Mouse (Mus musculus) thymus, postnatal 25 days (tissue): ENCODE measurements at regions not wholly inside any gene's neighbourhood (a gene's known extent, or its start where the extent isn't known, plus 50 kb on each side); places are given as distances from the start of the nearest gene placed in this dataset.
A peak's percentile ranks its signal among the peaks of the same experiment; 100 is the strongest.

Experiments used
- DNase-seq: peaks from one replicate; pipeline ENCODE4 v3.0.0; 2022

DNA sequence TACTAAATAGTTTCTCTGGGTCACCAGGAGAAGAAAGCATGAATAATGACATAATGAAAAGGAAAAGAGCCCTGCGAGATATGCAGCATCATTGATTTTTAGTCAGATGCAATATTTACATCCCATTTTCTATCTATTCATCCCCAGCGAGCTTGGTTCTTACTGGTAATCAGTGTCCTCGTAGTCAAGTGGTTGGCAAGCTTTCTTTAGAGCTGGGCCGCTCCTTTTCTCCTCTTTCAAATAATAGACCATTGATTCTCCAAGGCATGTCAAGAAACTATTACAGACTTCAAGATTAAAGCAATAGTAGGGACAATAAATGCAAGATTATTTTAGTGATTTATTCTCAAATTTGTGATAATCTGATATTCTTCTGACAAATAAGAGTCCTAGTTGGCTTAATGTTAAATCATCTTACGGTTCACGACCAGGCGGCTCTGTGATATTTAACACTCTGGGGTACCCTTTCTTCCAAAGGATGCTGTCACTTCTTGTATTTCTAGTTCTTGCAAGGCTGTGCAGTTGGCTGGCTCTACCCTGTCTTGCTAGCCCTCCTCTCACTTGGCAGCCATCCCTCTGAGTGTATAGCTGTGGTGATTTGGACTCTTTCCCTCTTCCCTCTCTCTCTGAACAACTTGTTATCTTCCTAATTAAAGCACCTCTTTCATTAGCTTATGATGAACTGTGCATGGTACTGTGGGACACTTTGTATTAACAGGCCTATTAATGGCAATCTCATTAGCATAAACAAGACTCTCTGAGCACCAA, 185.6 kb upstream of the Usp25 start:
- DNase-seq, result no peak

DNA sequence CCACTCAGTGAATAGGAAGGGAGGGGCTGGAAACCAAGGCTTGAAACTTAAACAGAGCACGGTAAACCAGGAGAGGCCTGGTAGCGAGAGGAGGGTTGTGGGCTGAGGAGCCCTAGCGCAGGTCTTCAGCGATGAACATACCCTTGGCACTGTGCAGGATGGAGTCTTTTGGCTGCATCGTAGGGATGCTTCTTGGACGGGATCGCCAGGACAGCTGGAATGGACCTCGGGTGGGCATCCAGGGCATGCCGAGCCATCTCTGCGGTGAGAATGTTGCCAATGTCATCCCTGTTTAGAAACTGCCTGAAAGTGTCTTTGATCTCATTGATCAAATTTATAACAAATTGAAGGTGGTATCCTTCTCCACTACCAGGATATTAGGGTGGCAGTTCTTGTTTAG, 192.2 kb upstream of the Usp25 start:
- DNase-seq, result no peak

DNA sequence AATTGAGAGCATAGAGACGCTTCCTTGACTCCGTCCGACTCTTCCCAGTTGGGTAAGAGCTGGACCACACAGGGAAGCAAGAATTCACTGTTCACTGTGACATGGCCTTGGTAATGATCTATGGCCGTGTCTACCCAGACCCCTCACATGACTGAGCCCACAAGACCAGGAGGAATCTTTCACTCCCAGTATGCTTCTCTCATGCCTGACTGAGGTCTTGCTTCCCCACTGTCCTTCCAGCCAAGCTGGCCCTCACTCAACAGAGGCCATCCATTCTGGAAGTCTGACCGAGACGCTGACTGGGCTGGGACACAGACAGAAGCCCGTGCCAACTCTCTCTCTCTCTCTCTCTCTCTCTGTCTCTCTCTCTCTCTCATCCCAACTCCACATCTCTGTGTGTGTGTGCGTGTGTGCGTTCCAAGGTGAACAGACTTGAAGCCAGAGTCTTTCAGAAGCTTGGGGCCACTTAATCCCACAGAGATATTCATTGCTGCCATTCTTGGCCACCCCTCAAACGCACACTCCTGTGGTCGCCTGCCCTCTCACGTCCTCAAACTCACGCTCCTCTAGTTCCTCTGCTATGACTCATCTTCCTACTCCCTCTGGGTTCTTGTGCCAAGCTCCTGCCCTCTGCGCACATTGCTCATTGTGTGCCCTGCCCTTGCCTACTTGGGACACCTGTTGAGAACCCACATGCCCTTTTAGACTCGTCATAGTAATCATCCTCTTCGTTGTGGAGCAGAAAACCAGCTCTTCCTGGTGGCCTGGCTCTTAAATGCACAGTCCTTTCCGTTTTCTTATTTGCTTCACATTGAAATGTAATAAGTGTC, 197.2 kb upstream of the Usp25 start:
- no peak for DNase-seq

DNA sequence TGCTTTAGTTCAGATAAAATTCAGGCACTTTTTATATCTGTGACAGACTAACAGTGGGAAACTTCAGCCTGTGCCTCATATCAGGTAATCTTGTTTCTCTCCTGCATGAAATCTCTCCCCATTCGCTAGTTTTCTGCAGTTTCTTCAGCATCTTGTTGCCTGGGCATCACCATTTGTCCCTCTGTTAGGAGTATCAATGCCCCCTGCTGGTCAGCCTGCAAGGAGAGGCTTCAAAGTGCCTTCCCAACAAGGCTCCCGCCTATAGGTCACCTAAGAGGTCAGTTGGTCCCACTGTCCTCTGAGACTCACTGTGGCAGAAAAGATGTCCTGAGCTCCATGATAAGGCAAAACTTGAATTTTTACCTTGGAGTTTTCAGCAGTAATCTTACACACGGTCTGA, 209.8 kb upstream of the Usp25 start:
- DNase-seq, result peak; percentile 30

DNA sequence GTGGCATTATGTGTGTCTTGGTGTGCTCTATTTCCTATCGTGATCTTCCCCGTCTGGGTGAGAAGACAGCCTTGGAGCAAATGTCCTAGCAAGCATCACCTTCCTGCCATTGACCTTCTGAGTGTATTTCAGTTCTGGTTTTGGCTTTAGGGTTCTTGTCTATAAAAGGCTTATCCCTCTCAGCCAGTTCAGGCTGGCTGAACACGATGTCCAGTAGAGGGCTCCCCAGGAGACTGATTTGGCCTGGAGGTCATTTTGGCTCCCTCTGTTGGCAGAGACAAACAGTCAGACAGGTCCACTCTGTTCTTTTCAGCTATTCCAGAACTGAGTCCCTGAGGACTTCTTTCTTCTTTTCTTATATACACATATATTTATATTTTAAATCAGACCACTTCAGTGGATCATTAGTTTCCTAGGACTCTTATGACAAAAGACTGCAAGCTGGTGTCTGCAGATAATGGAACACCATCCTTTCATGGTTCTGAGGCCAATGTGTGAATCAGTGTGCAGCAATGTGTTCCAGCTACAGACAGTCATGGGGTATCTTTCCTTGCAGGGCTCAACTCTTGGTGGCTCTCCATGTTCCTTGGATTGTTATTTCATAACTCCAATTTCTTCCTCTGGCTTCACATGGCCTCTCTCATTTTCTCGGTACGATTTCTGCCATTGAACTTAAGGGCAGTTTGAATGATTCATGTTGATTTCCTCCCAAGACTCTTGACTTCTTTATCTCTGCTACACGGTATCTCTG, 226.9 kb upstream of the Usp25 start:
- DNase-seq, result peak; percentile 56

DNA sequence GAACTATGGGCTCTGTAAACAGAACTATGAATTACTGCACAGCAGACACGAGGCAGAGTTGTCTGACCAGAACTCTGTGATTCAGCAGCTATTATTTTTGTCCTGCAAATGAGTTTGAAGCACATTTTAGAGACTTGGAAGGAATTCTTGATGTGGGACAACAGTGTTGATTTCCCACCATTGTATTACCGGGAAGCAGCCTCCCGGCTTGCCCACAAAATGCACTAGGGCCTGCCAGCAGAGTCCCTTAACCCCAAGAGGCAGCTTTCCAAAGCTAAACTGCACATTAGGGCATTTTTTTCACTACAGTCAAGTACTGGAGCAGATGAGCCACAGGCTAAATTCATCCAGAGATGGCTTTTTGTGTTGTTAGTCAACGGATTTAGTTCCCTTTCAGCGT, 230.8 kb upstream of the Usp25 start:
- no peak for DNase-seq

DNA sequence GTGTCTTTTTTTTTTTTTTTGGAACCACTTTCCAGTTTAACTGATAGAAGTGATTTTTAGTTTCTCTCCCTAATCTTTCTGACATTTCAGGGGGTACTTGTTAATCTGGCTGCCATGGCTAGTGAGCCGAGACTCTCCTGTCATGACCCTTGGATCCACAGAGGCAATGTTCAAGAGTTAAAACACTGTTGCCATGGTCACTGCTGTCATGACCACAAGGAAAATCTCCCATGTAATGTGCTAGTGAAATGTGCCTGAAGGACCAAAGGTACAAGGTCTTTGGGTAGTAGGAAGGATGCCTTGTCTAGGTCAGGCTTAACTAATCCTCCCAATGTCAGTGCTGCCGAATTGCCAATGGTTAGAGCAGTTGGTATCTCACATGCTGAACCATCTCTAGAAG, 237.7 kb upstream of the Usp25 start:
- DNase-seq, result no peak

DNA sequence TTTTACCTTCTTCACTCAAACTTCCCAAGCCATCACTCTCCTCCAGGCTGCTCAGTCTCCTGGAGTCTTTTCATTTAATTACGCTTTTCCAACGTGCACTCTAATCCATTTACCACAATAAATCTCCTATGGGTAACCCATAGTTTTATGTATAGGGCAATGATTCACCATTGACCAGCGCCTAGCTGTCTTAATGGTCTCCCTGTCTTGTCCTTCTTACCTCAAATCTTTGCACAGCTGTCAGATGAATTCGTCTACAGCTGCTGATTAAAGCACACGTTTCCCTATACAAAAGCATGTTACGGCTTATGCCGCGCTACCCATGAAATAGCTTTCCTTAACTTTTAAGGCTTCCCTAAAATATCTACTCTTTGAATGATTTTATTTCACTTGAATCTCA, 239.5 kb upstream of the Usp25 start:
- DNase-seq, result no peak

DNA sequence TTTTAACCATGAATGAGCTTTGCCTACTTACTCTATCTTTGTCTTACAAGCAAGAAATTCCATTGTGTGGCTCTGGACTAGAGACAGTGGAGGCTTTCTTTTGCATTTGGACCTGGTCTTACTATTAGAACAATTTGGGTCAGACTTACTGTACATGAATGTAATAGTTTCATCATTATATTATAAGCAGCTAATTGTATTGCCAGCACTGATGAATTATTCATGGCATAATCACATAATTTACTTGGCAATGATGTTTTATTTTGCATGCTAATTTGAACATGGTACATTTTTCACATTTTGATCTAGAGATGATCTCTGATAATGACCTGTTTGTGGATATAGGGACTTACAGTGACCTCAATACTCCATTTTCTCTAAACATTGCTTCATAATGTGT, 240.0 kb upstream of the Usp25 start:
- no peak for DNase-seq

DNA sequence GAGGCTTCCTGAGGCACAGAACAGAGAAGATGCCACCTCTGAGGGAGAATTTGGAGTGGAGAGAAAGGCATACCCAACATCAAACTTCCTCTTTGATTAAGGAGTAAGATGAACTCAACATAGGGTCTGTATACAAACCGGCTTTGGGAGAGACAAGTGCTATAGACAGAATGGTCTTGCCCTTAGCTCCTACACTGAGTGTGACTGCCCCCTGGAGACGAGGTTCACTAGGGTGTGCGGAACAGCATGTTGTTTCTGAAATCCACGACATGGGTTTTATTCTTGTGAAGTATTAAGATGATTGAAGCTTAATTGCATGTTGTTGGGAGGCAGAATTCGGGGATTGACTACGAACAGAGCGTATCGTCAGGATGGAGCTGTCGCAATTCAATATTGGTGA, 244.9 kb upstream of the Usp25 start:
- DNase-seq, result peak; percentile 79

DNA sequence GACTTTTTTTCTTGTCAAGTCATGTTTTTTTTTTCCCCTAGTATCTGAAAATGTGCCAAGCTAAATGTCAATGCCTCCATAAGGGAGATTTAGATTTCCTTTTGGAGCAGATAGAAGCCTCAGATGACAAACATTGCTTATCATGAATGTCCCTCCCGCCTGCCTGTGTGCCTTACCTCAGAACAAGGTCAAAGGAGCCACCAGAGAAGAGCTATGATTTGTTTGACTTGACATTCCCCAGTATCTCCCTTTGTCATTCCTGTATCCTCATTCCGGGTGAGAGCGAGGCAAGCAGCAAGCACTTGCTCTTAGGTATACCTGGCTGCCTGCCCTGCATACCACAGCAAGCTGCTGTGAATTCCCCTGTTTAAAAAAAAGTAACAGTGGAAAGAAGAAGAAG, 246.9 kb upstream of the Usp25 start:
- no peak for DNase-seq

DNA sequence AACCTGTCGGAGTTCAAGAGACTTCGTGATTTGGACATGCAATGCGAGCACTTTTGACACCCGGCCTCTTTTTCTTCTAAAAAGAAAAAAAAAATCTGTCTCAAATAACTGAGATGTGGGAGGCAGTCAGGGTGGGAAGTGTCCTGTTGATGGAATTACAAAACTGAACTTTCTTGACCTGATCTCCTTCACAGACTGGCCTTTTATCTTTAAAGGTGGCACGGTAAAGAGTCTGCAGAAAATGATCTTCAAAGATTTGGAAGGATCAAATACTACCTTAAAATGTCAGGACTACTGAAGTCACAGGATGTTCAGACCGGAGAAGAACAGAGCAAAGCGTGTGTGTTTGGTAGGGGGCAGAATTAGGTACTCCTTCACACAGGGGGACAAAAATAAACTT, 248.0 kb upstream of the Usp25 start:
- DNase-seq, result peak; percentile 31

DNA sequence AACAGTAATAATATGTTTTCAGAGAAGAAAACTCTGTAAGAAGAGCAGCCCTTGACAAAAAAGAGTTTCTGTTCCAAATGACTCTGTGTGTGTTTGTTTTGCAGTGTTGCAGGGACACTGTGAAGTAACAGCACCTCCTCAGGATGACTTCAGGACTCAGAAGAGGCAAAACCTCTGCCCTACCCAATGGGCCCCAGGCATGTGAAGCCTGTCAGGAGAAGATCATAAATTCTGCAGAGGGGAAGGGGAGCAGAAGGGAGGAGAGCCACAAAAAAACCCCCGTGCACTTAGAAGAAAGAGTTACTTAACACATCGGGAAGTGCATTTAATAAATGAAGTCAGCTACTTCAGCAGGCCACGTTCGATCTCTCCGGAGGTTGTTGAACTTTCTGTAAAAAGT, 248.5 kb upstream of the Usp25 start:
- DNase-seq, result peak; percentile 23

DNA sequence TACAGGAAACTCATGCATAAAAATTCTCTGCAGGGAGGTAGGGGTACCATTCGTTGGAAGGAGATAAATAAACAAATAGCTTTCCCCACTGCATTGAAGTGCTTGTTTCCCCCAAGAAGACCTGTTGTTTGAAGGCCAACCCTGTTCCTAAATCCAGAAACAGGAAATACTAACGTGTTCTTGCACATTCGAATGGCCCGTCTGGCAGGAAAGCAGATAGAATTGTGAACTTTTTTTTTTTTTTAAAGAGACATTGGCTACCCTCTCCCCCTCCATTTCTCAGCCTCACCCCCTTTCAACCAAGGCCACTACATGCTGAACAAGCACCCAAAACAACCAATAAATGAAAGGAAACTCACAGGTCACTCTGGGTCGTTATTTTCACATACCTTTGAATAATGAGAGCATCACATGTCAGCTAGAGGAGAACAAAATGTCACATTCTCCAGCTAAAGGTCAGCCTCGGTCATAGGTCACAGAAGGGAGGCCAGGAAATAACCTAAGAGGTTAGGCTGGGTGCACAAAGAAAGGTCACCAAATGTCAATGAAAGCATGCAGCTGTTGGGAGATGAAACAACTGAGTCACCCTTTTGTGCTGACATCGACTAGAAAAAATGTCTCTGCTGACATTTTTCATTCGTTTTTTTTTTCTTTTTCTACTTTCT, 250.8 kb upstream of the Usp25 start:
- DNase-seq, result no peak

DNA sequence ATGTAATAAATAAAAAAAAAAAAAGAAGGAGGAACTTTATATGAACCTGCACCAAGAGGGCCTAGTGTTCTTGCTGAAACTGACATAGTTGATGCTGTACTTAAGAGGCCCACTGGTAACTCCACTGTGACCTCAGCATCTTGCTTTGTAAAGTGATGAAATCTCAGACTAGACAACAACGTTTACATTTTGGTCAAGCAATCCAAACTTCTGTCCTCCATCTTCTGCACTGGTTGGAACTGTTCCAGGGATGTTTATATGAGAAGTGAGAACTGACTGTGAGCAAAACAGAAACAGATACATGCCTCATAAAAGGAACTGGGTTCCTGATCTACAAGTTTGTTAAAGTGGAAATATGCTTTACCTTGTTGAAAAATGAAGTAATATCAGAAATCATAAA, 251.7 kb upstream of the Usp25 start:
- no peak for DNase-seq

DNA sequence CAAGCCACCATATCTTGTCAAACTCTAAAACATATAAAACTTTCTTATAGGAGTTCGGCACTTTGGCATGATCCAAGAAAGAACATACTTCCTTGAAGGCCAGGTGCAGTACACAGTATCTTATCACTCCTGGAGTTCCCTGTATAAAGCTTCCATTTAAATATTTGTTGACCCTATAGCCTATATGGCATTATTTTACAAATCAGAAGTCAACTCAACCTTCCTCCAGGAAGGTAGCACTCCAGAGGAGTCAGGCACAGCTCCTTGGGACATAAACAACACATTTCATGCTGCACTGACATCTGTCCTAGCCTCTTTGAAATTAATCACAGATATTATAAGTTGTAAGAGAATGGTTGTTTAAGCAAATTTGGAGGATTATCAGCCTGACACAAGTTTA, 252.5 kb upstream of the Usp25 start:
- no peak for DNase-seq

DNA sequence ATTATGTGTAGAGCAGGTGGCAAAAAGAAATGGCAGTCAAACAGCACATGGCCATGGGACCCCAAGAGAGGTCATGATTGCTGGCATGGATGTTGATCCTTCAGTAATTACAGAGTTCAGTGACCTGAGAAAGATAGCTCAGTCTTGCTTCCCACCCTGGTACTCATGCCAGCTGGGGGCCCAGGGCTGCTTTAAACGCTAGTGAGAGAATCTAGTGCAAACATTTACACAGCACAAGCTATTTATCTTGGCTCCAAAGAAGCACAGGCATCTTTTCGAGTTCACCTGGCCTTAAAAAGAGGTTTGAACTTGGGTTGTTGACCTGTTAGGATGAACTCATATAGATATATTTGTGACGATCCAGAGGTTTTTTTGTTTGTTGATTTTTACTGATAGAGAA, 258.6 kb upstream of the Usp25 start:
- DNase-seq, result no peak

DNA sequence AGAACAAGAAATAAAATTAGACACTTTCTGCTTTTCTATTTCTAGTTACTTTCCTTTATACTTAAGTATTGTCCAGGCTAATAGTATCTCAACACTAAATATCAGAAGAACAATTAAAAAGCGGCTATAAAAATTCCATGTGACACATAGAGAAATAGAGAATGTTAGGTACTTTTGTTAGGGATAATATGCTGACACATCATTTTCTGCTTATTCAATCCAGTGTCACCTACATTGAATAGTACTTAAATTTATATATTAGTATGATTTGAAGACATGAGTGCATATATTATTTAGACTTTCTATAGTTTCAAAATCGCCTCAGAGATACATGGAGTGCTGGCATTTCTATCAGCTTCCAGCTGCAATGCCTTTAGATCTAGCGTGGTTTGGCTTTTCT, 267.1 kb upstream of the Usp25 start:
- no peak for DNase-seq

DNA sequence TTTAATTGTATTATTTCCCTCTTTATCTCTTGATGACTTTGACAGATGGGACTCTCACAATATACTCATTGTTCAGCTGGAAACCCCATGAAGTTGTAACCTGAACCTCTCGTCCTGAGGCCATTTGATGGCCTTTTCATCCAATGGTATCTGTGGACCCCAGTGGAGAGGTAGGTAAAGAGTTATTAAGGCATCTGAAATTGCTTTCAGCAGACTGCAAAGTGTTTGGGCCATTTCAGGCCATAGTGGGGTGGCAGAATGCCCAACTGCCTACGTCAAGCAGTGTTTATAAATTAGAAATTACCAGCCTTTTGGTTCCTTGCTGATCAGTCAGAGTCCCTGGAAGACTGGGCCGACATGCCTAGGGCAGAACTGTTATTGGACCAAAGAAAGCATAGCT, 272.4 kb upstream of the Usp25 start:
- DNase-seq, result no peak

DNA sequence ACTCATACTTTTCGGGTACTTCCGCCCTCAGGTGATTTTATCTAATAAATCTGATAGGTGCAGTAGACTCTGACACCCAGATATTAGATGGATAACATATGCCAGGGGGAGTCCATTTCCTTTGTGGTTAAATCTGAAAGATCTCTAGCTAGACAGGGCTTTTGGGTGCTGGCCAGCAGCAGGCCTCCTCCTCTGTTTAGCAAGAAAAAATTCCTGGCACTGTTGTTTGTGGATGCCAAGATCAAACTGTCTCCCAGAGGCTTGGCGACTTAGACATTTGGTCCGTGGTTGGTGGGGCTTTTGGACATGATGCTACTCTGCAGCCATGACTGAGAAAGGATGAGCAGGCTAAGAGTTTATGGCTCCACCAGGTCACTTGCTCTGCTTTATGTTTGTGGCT, 287.5 kb upstream of the Usp25 start:
- no peak for DNase-seq

DNA sequence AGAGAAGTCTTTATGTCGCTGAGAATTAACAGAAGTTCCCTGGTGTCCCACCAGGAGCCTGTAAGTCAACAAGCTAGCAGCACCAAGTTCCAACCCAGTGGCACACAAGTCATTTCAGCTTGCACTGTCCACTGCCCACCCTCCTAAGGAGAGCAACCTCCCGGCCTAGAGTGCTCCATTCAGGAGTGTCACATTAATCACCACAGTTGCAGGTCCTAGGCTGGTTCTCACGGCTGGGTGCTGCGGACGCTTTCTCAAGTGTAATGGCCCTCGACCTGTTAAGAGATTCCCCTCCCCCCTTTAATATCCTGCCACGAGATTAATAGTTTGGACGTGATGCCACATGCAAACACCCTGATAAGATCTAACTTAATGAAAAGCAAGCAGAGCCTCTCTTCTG, 288.2 kb upstream of the Usp25 start:
- DNase-seq, result no peak

DNA sequence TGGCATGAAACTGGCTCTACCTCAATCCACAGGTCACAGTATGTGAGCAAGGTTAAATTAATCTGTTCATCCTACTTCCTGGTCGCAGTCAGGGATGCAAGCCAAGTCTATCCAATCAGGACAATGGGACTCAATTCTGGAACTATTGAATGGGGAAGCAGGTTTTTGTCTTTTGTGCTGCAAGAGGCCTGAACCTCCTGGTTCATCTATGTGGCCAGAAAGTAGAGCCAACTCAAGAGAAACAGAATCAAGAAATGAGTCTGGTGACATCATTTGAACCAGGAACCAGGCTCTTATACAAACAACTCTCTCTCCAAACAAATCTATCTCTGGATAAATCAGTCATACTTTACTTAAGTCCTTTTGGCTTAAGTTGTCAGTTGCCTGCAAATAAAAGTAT, 294.7 kb upstream of the Usp25 start:
- no peak for DNase-seq

DNA sequence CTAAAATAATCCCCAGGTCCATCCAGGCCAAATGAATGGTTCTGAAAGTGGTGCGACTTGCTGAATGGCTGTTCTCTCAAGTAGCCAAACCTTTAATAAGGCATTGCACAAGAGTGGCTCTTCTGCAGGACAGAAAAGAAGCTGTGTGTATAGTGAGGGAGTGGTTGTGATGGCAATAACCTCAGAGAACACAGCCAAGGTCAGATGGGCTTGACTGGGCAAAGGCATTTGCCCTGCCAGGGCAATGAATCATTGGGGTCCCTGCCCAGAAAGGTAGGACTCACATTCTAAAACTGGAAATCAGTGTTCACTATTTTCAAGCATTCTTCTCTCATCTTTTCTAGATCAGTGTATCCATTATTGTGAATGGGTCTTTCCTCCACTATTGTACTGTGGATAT, 295.4 kb upstream of the Usp25 start:
- no peak for DNase-seq
